Mouse (Mus musculus): ENCODE data around the gene Nrp1. TPM values are rescaled to one million over a fixed set of nuclear protein-coding genes. Genes with fewer than 3 reads are reported as not detected.

Nrp1 gene
- polyA plus RNA-seq, 2 experiments: 33.8 to 75.1 TPM

DNA sequence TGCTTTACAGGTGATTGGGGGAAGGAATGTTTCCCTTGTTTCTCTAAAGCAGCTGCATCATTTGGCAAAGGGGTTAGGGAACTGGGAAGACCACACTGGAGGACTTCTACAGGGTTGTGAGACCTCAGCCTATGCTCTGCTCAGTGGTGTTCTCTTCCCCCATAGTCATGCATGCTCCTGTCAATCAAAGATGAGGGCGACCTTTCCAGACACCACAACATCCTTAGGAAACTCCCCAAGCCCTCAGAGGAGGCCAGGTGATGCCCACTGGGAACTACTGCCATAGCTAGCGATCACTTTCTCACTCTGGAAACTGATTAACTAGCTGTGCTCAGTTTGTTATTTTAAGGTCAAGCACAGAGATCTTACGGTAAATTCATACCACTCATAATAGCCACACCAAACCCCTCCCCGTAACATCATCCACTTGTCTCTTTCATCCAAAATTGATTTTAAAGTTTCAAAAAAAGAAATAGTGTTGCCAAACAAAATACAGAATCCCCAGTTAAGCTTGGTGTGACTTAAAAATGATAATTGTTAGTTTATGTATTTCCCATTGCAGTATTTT lies 105.7 kb downstream of the Nrp1 start:
- no peaks in the 10 kb centered on the region for H3K9me3 ChIP-seq (ENCODE audit: control insufficient read depth, low read length)
- H3K27ac ChIP-seq (replicated peaks; ENCODE audit: low read depth, low read length): no peak overlapping the region
- no peak overlapping the region for H3K4me3 ChIP-seq (replicated peaks; ENCODE audit: low read length)
- DNase-seq (ENCODE audit: low spot score) (no peak), ATAC-seq (ENCODE audit: low FRiP score, low read depth) (no peak)
- H3K9ac ChIP-seq (ENCODE audit: low read depth, low read length, severe bottlenecking): no peak overlapping the region
- peaks cover 20% of the 10 kb centered on the region; the same call in 1 of the 2 replicates for H3K36me3 ChIP-seq (ENCODE audit: control insufficient read depth, insufficient read depth, low read length)
- no peaks in the 10 kb centered on the region for H3K27me3 ChIP-seq (ENCODE audit: control insufficient read depth, insufficient read depth, low read length)
- TF ChIP-seq POLR2A (IDR thresholded peaks at IDR 0.05; ENCODE audit: borderline replicate concordance, extremely low read depth, insufficient read depth, insufficient read length): no peak
- 0 out of 2 replicates have a peak, but pooled peaks cover 2% of the 10 kb centered on the region for H3K4me1 ChIP-seq (ENCODE audit: control insufficient read depth, insufficient read depth, low read length)
- 81% methylated on average over 4 of the region's 4 CpGs for WGBS
- H3K4me2 ChIP-seq (replicated peaks; ENCODE audit: low read depth, low read length, severe bottlenecking): no peak overlapping the region

DNA sequence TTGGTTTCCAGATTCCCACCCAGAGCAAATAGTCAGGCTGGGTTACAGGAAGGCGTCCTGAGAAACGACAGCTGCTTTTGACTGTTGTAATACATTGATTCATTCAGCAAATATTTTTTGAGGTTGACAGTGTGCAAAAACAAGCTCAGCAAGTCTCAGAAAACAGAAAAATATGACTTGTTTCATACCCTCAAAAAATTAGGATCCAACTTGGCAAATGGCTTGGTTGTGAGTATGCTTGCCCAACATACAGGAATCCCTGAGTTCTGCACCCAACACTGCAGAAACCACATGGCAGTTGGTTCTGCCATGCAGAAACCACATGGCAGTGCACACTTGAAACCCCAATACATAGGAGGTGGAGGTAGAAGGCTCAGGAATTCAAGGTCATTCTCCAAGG lies 107.1 kb downstream of the Nrp1 start:
- peaks cover 13% of the 10 kb centered on the region; the same call in 1 of the 2 replicates for H3K36me3 ChIP-seq (ENCODE audit: control insufficient read depth, insufficient read depth, low read length)
- H3K27ac ChIP-seq (replicated peaks; ENCODE audit: low read depth, low read length): no peak overlapping the region
- no peak overlapping the region for H3K9ac ChIP-seq (ENCODE audit: low read depth, low read length, severe bottlenecking)
- no peak for DNase-seq (ENCODE audit: low spot score)
- H3K9me3 ChIP-seq (ENCODE audit: control insufficient read depth, low read length): no peaks in the 10 kb centered on the region
- TF ChIP-seq POLR2A (IDR thresholded peaks at IDR 0.05; ENCODE audit: borderline replicate concordance, extremely low read depth, insufficient read depth, insufficient read length): no peak
- H3K27me3 ChIP-seq (ENCODE audit: control insufficient read depth, insufficient read depth, low read length): no peaks in the 10 kb centered on the region
- 0 out of 2 replicates have a peak, but pooled peaks cover 2% of the 10 kb centered on the region for H3K4me1 ChIP-seq (ENCODE audit: control insufficient read depth, insufficient read depth, low read length)
- WGBS: 81% methylated on average over 2 of the region's 2 CpGs
- H3K4me2 ChIP-seq (replicated peaks; ENCODE audit: low read depth, low read length, severe bottlenecking): no peak overlapping the region
- H3K4me3 ChIP-seq (replicated peaks; ENCODE audit: low read length): no peak overlapping the region
- no peak for ATAC-seq (ENCODE audit: low FRiP score, low read depth)

DNA sequence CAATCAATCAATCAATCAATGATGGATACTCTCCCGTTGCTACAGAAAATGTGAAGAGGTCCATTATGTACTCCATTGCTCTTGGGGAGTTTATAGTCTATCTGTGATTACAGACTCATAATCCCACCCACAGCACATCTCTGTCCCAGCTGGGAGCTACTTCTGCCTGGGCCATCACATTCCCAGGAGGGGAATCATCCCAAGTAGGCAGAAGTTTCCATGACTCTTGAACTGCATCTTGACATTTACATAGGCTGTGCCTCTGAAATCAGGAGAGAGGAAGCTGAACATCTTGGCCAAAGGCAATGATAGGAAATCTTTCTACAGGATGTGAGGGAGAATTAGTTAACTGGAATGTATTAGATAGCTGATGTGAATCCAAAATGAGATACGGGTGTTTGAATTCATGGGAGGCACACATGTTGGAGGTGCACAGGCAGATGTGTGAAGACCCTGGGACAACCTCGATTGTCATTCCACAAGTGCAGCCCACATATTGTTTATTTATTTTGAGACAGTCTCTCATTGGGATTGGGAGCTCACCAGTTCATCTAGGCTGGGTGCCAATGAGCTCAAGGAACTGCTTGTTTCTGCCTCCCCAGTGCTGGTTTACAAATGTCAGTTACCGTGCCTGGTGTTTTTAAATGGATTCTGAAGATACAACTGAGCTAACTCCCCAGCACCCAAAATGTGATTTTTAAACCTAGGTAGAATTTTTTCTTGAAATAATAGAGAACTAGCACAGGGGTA lies 108.5 kb downstream of the Nrp1 start:
- DNase-seq (ENCODE audit: low spot score) (no peak), ATAC-seq (ENCODE audit: low FRiP score, low read depth) (no peak)
- Histone ChIP-seq H3K27me3 (ENCODE audit: control insufficient read depth, insufficient read depth, low read length) (no peaks in the 10 kb centered on the region), H3K27ac (replicated peaks; ENCODE audit: low read depth, low read length) (no peak overlapping the region), H3K9ac (ENCODE audit: low read depth, low read length, severe bottlenecking) (no peak overlapping the region), H3K4me1 (ENCODE audit: control insufficient read depth, insufficient read depth, low read length) (no peaks in the 10 kb centered on the region), H3K4me3 (replicated peaks; ENCODE audit: low read length) (no peak overlapping the region), H3K4me2 (replicated peaks; ENCODE audit: low read depth, low read length, severe bottlenecking) (no peak overlapping the region), H3K9me3 (ENCODE audit: control insufficient read depth, low read length) (no peaks in the 10 kb centered on the region), H3K36me3 (ENCODE audit: control insufficient read depth, insufficient read depth, low read length) (0 out of 2 replicates have a peak, but pooled peaks cover 9% of the 10 kb centered on the region)
- WGBS: 76% methylated on average over 4 of the region's 4 CpGs
- no peak for TF ChIP-seq POLR2A (IDR thresholded peaks at IDR 0.05; ENCODE audit: borderline replicate concordance, extremely low read depth, insufficient read depth, insufficient read length)

DNA sequence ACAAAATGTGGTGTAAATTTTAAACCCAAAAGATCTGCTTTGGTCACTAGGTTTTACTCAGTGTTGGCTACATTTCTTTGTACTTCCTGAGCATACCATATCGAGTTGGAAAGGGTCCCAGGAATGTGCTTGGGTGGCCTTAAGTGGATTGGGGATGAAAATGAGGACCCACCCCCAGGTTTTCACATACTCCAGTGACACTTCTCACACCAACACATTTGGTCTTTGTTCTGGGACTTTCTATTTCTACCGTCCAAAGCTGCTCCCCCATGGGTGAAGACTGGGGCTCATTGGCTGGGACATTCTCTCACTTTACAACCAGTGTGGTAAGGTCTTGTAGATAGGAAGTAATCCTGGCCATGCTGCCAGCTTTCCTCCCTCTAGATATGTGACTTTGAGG lies 111.7 kb downstream of the Nrp1 start:
- H3K27ac ChIP-seq (replicated peaks; ENCODE audit: low read depth, low read length): no peak overlapping the region
- DNase-seq (ENCODE audit: low spot score) (no peak), ATAC-seq (ENCODE audit: low FRiP score, low read depth) (no peak)
- 0 out of 2 replicates have a peak, but pooled peaks cover 9% of the 10 kb centered on the region for H3K36me3 ChIP-seq (ENCODE audit: control insufficient read depth, insufficient read depth, low read length)
- no peak overlapping the region for H3K4me2 ChIP-seq (replicated peaks; ENCODE audit: low read depth, low read length, severe bottlenecking)
- no peaks in the 10 kb centered on the region for H3K27me3 ChIP-seq (ENCODE audit: control insufficient read depth, insufficient read depth, low read length)
- H3K9me3 ChIP-seq (ENCODE audit: control insufficient read depth, low read length): no peaks in the 10 kb centered on the region
- H3K4me3 ChIP-seq (replicated peaks; ENCODE audit: low read length): no peak overlapping the region
- TF ChIP-seq POLR2A (IDR thresholded peaks at IDR 0.05; ENCODE audit: borderline replicate concordance, extremely low read depth, insufficient read depth, insufficient read length): no peak
- no peaks in the 10 kb centered on the region for H3K4me1 ChIP-seq (ENCODE audit: control insufficient read depth, insufficient read depth, low read length)
- WGBS: 53% methylated on average over 2 of the region's 2 CpGs
- H3K9ac ChIP-seq (ENCODE audit: low read depth, low read length, severe bottlenecking): no peak overlapping the region

DNA sequence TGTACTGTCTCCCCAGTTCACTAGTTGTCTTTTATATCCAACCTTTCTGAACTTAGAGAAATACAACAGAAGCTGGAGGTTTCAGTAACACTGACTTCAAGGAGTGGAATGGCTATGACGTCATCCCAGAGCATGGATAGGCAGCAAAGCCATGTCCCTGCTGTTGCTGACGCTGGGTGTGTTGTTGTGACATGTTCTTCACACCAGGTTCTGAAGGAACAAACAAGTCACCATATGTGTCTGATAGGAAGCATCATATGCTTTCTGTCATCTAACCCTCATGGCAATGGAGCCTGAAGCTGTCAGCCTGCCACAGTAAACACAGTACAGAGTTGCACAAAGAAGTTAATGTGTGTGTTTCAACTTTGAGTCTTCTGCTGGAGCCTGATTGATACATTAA lies 112.8 kb downstream of the Nrp1 start:
- no peak overlapping the region for H3K9ac ChIP-seq (ENCODE audit: low read depth, low read length, severe bottlenecking)
- ATAC-seq (ENCODE audit: low FRiP score, low read depth): no peak
- H3K9me3 ChIP-seq (ENCODE audit: control insufficient read depth, low read length): no peaks in the 10 kb centered on the region
- WGBS: 86% methylated on average over 2 of the region's 2 CpGs
- H3K27me3 ChIP-seq (ENCODE audit: control insufficient read depth, insufficient read depth, low read length): no peaks in the 10 kb centered on the region
- H3K27ac ChIP-seq (replicated peaks; ENCODE audit: low read depth, low read length): no peak overlapping the region
- H3K4me3 ChIP-seq (replicated peaks; ENCODE audit: low read length): no peak overlapping the region
- no peaks in the 10 kb centered on the region for H3K4me1 ChIP-seq (ENCODE audit: control insufficient read depth, insufficient read depth, low read length)
- no peak for TF ChIP-seq POLR2A (IDR thresholded peaks at IDR 0.05; ENCODE audit: borderline replicate concordance, extremely low read depth, insufficient read depth, insufficient read length)
- no peak overlapping the region for H3K4me2 ChIP-seq (replicated peaks; ENCODE audit: low read depth, low read length, severe bottlenecking)
- no peak for DNase-seq (ENCODE audit: low spot score)
- 0 out of 2 replicates have a peak, but pooled peaks cover 9% of the 10 kb centered on the region for H3K36me3 ChIP-seq (ENCODE audit: control insufficient read depth, insufficient read depth, low read length)

All from limb, embryonic 14.5 days (tissue).